Mouse (Mus musculus): ENCODE data around the gene Nubpl. TPM values are rescaled to one million over a fixed set of nuclear protein-coding genes. Genes with fewer than 3 reads are reported as not detected.

The Nubpl gene
- polyA plus RNA-seq, 1 experiment from 2014 or later = 13.8 TPM

GRCm38 (mm10) chr12:52335142-52335765 is 237.7 kb downstream of the Nubpl start:
- no peaks in the 10 kb centered on the region for H3K27me3 ChIP-seq (ENCODE audit: insufficient read depth, low read length)
- no peak overlapping the region for H3K4me2 ChIP-seq (ENCODE audit: low read length)
- no peak overlapping the region for H3K9ac ChIP-seq (ENCODE audit: low read depth, low read length)
- ATAC-seq (replicated peaks; ENCODE audit: low FRiP score, low read depth) (no peak), DNase-seq (ENCODE audit: low spot score) (no peak)
- 0 out of 2 replicates have a peak, but pooled peaks cover 3% of the 10 kb centered on the region for H3K4me1 ChIP-seq (replicated peaks; ENCODE audit: insufficient read depth, low read length)
- H3K9me3 ChIP-seq (replicated peaks; ENCODE audit: low read length) = no peaks in the 10 kb centered on the region
- H3K4me3 ChIP-seq (replicated peaks; ENCODE audit: low read depth, low read length) = no peak overlapping the region
- TF ChIP-seq CTCF (IDR thresholded peaks at IDR 0.05; ENCODE audit: low read depth) = no peak
- 80% methylated on average over 11 of the region's 11 CpGs for WGBS
- H3K27ac ChIP-seq = no peak overlapping the region
- no peaks in the 10 kb centered on the region for H3K36me3 ChIP-seq (ENCODE audit: insufficient read depth, low read length)

GRCm38 (mm10) chr12:52338136-52338753 is 240.7 kb downstream of the Nubpl start:
- DNase-seq (ENCODE audit: low spot score) (no peak), ATAC-seq (replicated peaks; ENCODE audit: low FRiP score, low read depth) (no peak)
- Histone ChIP-seq H3K27me3 (ENCODE audit: insufficient read depth, low read length) (no peaks in the 10 kb centered on the region), H3K9ac (ENCODE audit: low read depth, low read length) (no peak overlapping the region), H3K36me3 (ENCODE audit: insufficient read depth, low read length) (no peaks in the 10 kb centered on the region), H3K9me3 (replicated peaks; ENCODE audit: low read length) (no peaks in the 10 kb centered on the region), H3K4me3 (replicated peaks; ENCODE audit: low read depth, low read length) (no peak overlapping the region), H3K4me2 (ENCODE audit: low read length) (no peak overlapping the region), H3K4me1 (replicated peaks; ENCODE audit: insufficient read depth, low read length) (0 out of 2 replicates have a peak, but pooled peaks cover 3% of the 10 kb centered on the region), H3K27ac (no peak overlapping the region)
- WGBS = 70% methylated on average over 2 of the region's 2 CpGs
- TF ChIP-seq CTCF (IDR thresholded peaks at IDR 0.05; ENCODE audit: low read depth) = no peak

GRCm38 (mm10) chr12:52346611-52347010 is 249.1 kb downstream of the Nubpl start:
- TF ChIP-seq CTCF (IDR thresholded peaks at IDR 0.05; ENCODE audit: low read depth) = no peak
- Histone ChIP-seq H3K4me1 (replicated peaks; ENCODE audit: insufficient read depth, low read length) (no peaks in the 10 kb centered on the region), H3K4me3 (replicated peaks; ENCODE audit: low read depth, low read length) (no peak overlapping the region), H3K27ac (no peak overlapping the region), H3K27me3 (ENCODE audit: insufficient read depth, low read length) (no peaks in the 10 kb centered on the region), H3K36me3 (ENCODE audit: insufficient read depth, low read length) (no peaks in the 10 kb centered on the region), H3K9me3 (replicated peaks; ENCODE audit: low read length) (no peaks in the 10 kb centered on the region), H3K4me2 (ENCODE audit: low read length) (no peak overlapping the region), H3K9ac (ENCODE audit: low read depth, low read length) (no peak overlapping the region)
- DNase-seq (ENCODE audit: low spot score) = peak; percentile 32
- WGBS = 70% methylated on average over 5 of the region's 5 CpGs
- ATAC-seq (replicated peaks; ENCODE audit: low FRiP score, low read depth) = no peak

- no peaks in the 10 kb centered on the region for H3K36me3 ChIP-seq (ENCODE audit: insufficient read depth, low read length)
- TF ChIP-seq CTCF (IDR thresholded peaks at IDR 0.05; ENCODE audit: low read depth) = no peak
- ATAC-seq (replicated peaks; ENCODE audit: low FRiP score, low read depth) = no peak
- H3K9ac ChIP-seq (ENCODE audit: low read depth, low read length) = no peak overlapping the region
- H3K27ac ChIP-seq = no peak overlapping the region
- H3K9me3 ChIP-seq (replicated peaks; ENCODE audit: low read length) = no peaks in the 10 kb centered on the region
- H3K4me2 ChIP-seq (ENCODE audit: low read length) = no peak overlapping the region
- no peak for DNase-seq (ENCODE audit: low spot score)
- no peak overlapping the region for H3K4me3 ChIP-seq (replicated peaks; ENCODE audit: low read depth, low read length)
- no peaks in the 10 kb centered on the region for H3K27me3 ChIP-seq (ENCODE audit: insufficient read depth, low read length)
- H3K4me1 ChIP-seq (replicated peaks; ENCODE audit: insufficient read depth, low read length) = no peaks in the 10 kb centered on the region
- 72% methylated on average over 3 of the region's 3 CpGs for WGBS
Measured at GRCm38 (mm10) chr12:52350276-52350675, 252.7 kb downstream of the Nubpl start.

- no peak for TF ChIP-seq CTCF (IDR thresholded peaks at IDR 0.05; ENCODE audit: low read depth)
- H3K9me3 ChIP-seq (replicated peaks; ENCODE audit: low read length) = no peaks in the 10 kb centered on the region
- H3K27me3 ChIP-seq (ENCODE audit: insufficient read depth, low read length) = no peaks in the 10 kb centered on the region
- no peak for ATAC-seq (replicated peaks; ENCODE audit: low FRiP score, low read depth)
- no peaks in the 10 kb centered on the region for H3K36me3 ChIP-seq (ENCODE audit: insufficient read depth, low read length)
- DNase-seq (ENCODE audit: low spot score) = no peak
- no peak overlapping the region for H3K9ac ChIP-seq (ENCODE audit: low read depth, low read length)
- H3K4me3 ChIP-seq (replicated peaks; ENCODE audit: low read depth, low read length) = no peak overlapping the region
- H3K4me2 ChIP-seq (ENCODE audit: low read length) = no peak overlapping the region
- H3K4me1 ChIP-seq (replicated peaks; ENCODE audit: insufficient read depth, low read length) = no peaks in the 10 kb centered on the region
- no peak overlapping the region for H3K27ac ChIP-seq
- WGBS = 46% methylated on average over 10 of the region's 10 CpGs
Measured at GRCm38 (mm10) chr12:52359484-52359883, 261.9 kb downstream of the Nubpl start.

- Histone ChIP-seq H3K36me3 (ENCODE audit: insufficient read depth, low read length) (no peaks in the 10 kb centered on the region), H3K4me3 (replicated peaks; ENCODE audit: low read depth, low read length) (no peak overlapping the region), H3K9ac (ENCODE audit: low read depth, low read length) (no peak overlapping the region), H3K9me3 (replicated peaks; ENCODE audit: low read length) (no peaks in the 10 kb centered on the region), H3K27ac (no peak overlapping the region), H3K4me1 (replicated peaks; ENCODE audit: insufficient read depth, low read length) (no peaks in the 10 kb centered on the region), H3K4me2 (ENCODE audit: low read length) (no peak overlapping the region), H3K27me3 (ENCODE audit: insufficient read depth, low read length) (no peaks in the 10 kb centered on the region)
- no peak for TF ChIP-seq CTCF (IDR thresholded peaks at IDR 0.05; ENCODE audit: low read depth)
- ATAC-seq (replicated peaks; ENCODE audit: low FRiP score, low read depth) = no peak
- 49% methylated on average over 3 of the region's 3 CpGs for WGBS
- no peak for DNase-seq (ENCODE audit: low spot score)
Measured at GRCm38 (mm10) chr12:52360136-52360535, 262.6 kb downstream of the Nubpl start.

All from kidney, postnatal 0 days (tissue).